Mouse (Mus musculus): ENCODE measurements at regions not wholly inside any gene's neighbourhood (a gene's known extent, or its start where the extent isn't known, plus 50 kb on each side); places are given as distances from the start of the nearest gene placed in this dataset.

- TF ChIP-seq CTCF (conservative IDR thresholded peaks at IDR 0.05; ENCODE audit: insufficient read depth, insufficient read length, low read depth, low read length) (no peak), POLR2A (IDR thresholded peaks at IDR 0.05; ENCODE audit: low read depth, low read length) (no peak)
Observed at GRCm38 (mm10) chr16:29842071-29842470, 222.1 kb upstream of the Hes1 start.

Measured in kidney, adult 2 months (tissue).